Mouse (Mus musculus) midbrain, embryonic 11.5 days (tissue): ENCODE data around the gene D3Ertd254e. TPM values are rescaled to one million over a fixed set of nuclear protein-coding genes. Genes with fewer than 3 reads are reported as not detected.

Source experiments
- ATAC-seq: fragments of 200-750 bp; cut with Nextera tagmentation; 2 replicates; pipeline ENCODE4 v1.8.0; 2017; ENCODE audit warnings: moderate TSS enrichment, moderate library complexity; ENCODE audit not compliant: low FRiP score
- DNase-seq: peaks from one replicate; pipeline ENCODE4 v3.0.0; 2015; ENCODE audit warnings: low spot score; ENCODE audit errors: missing footprints
- H3K27ac ChIP-seq: fragments of 300-500 bp; sonication (generic); 2 replicates; pipeline ENCODE4 v1.5.1; 2014; ENCODE audit warnings: low read depth, low read length
- H3K27me3 ChIP-seq: fragments of 300-500 bp; sonication (generic); 2 replicates; pipeline ENCODE4 v1.6.1; 2014; ENCODE audit warnings: mild to moderate bottlenecking, low read length, moderate library complexity, mixed read lengths; ENCODE audit not compliant: control insufficient read depth, insufficient read depth
- H3K36me3 ChIP-seq: fragments of 300-500 bp; sonication (generic); 2 replicates; pipeline ENCODE4 v1.6.1; 2014; ENCODE audit warnings: mild to moderate bottlenecking, low read length, moderate library complexity, mixed read lengths; ENCODE audit not compliant: control insufficient read depth, insufficient read depth
- H3K4me1 ChIP-seq: fragments of 300-500 bp; sonication (generic); 2 replicates; pipeline ENCODE4 v1.6.1; 2014; ENCODE audit warnings: low read length; ENCODE audit not compliant: control insufficient read depth, insufficient read depth
- H3K4me2 ChIP-seq: fragments of 300-500 bp; sonication (generic); 2 replicates; pipeline ENCODE4 v1.6.1; 2014; ENCODE audit warnings: mild to moderate bottlenecking, moderate library complexity
- H3K4me3 ChIP-seq: fragments of 300-500 bp; sonication (generic); 2 replicates; pipeline ENCODE4 v1.5.1; 2014; ENCODE audit warnings: low read depth, low read length
- H3K9ac ChIP-seq: fragments of 300-500 bp; sonication (generic); 2 replicates; pipeline ENCODE4 v1.6.1; 2014; ENCODE audit warnings: low read length
- H3K9me3 ChIP-seq: fragments of 300-500 bp; sonication (generic); 2 replicates; pipeline ENCODE4 v1.6.1; 2016; ENCODE audit warnings: low read length; ENCODE audit not compliant: control insufficient read depth
- WGBS: fragments of 180-500 bp; shearing (Covaris S2); extraction: QIAGEN DNeasy Blood & Tissue Kit; methylation state at CpG from one replicate; pipeline ENCODE4 v1.1.7; 2014; 5-methylcytosine and 5-hydroxymethylcytosine counted together
- polyA plus RNA-seq: library from polyadenylated mRNA; unstranded; fragments of >200 nt; fragmentation: Nextera tagmentation; extraction: Ambion mirVana; gene quantifications from 2 replicates; pipeline ENCODE4 v1.2.1, GENCODE M21; 2014

The D3Ertd254e gene
- polyA plus RNA-seq, 1 experiment from 2014 or later: 9.3 TPM

DNA sequence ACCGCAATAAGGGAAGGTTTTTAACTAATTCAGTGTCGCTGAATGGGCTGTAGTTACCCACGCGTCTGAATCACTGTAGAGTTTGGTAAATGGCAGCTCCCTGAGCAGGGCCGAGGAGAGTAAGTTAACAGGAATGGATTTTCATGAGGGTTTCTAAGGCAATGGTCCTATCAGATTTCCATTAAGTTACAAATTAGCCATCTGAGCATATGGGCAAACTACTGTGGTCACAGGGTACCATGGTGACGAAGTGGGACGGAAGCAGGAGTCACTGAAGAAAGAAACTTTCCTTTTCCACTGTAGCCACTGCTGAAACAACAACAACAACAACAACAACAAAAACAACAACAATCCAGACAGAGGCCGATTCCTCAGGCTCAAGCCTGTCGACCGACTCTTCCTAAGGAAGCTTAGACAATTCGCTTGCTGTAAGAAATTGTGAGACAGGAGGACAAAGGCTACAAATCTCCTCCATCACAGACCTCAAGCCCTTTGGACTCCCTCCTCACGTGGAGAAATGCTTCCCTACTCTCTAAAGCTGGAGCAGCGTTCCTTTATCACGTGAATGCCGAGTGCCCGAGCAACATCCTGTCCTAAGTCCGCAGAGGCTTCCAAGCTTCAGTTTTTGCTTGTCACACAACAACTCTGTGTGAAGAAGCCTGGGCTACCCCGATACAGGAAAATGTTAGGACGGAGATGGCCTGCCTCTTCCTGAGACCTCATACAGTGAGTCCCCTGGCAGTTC is 56.9 kb downstream of the D3Ertd254e start:
- Histone ChIP-seq H3K27me3 (no peaks in the 10 kb centered on the region), H3K4me3 (no peak overlapping the region), H3K4me2 (no peak overlapping the region), H3K9me3 (no peaks in the 10 kb centered on the region), H3K4me1 (no peaks in the 10 kb centered on the region), H3K27ac (no peak overlapping the region), H3K9ac (no peak overlapping the region), H3K36me3 (no peaks in the 10 kb centered on the region)
- WGBS: 78% methylated on average over 19 of the region's 19 CpGs
- no peak for DNase-seq
- no peak for ATAC-seq

GRCm38 (mm10) chr3:36209776-36210555 is 59.1 kb downstream of the D3Ertd254e start:
- 72% methylated on average over 11 of the region's 11 CpGs for WGBS
- H3K4me3 ChIP-seq: no peak overlapping the region
- H3K9ac ChIP-seq: no peak overlapping the region
- no peaks in the 10 kb centered on the region for H3K4me1 ChIP-seq
- H3K9me3 ChIP-seq: no peaks in the 10 kb centered on the region
- DNase-seq: peak; percentile 86
- no peaks in the 10 kb centered on the region for H3K27me3 ChIP-seq
- H3K36me3 ChIP-seq: no peaks in the 10 kb centered on the region
- no peak for ATAC-seq
- no peak overlapping the region for H3K4me2 ChIP-seq
- H3K27ac ChIP-seq: no peak overlapping the region

GRCm38 (mm10) chr3:36210939-36211338 is 60.1 kb downstream of the D3Ertd254e start:
- Histone ChIP-seq H3K9me3 (no peaks in the 10 kb centered on the region), H3K9ac (no peak overlapping the region), H3K4me1 (no peaks in the 10 kb centered on the region), H3K36me3 (no peaks in the 10 kb centered on the region), H3K4me2 (no peak overlapping the region), H3K4me3 (no peak overlapping the region), H3K27ac (no peak overlapping the region), H3K27me3 (no peaks in the 10 kb centered on the region)
- 82% methylated on average over 2 of the region's 2 CpGs for WGBS
- ATAC-seq (no peak), DNase-seq (no peak)

GRCm38 (mm10) chr3:36212758-36213157 is 61.9 kb downstream of the D3Ertd254e start:
- H3K4me3 ChIP-seq: no peak overlapping the region

More at GRCm38 (mm10) chr3:36212758-36213157, 61.9 kb downstream of the D3Ertd254e start:
- Histone ChIP-seq H3K4me2 (no peak overlapping the region), H3K9ac (no peak overlapping the region), H3K4me1 (no peaks in the 10 kb centered on the region), H3K27me3 (no peaks in the 10 kb centered on the region), H3K27ac (no peak overlapping the region), H3K9me3 (no peaks in the 10 kb centered on the region), H3K36me3 (no peaks in the 10 kb centered on the region)
- WGBS: 85% methylated on average over 4 of the region's 4 CpGs
- DNase-seq: no peak
- ATAC-seq: no peak

Other genes starting within 250 kb of the D3Ertd254e start
- 101 and 105 TPM in 2 replicates for gene Dcun1d1, start 213.6 kb upstream of the D3Ertd254e start, polyA plus RNA-seq
- 29.1 and 31.8 TPM in 2 replicates for gene Mccc1, start 150.3 kb upstream of the D3Ertd254e start, polyA plus RNA-seq
- not detected in 2 replicates for gene Ccdc144b, start 97.5 kb upstream of the D3Ertd254e start, polyA plus RNA-seq
- 92.8 and 98.0 TPM in 2 replicates for gene Acad9, start 85.0 kb upstream of the D3Ertd254e start, polyA plus RNA-seq
- gene Qrfpr, start 71.3 kb downstream of the D3Ertd254e start, polyA plus RNA-seq: not detected in 2 replicates